Mouse (Mus musculus) liver, adult 2 months (tissue): ENCODE measurements at regions not wholly inside any gene's neighbourhood (a gene's known extent, or its start where the extent isn't known, plus 50 kb on each side); places are given as distances from the start of the nearest gene placed in this dataset.

ENCODE experiments used
- DNase-seq: peaks from one replicate; pipeline ENCODE4 v3.0.0-alpha.2; 2011; ENCODE audit warnings: low read depth, low spot score; ENCODE audit errors: extremely low read depth
- H3K27ac ChIP-seq: fragments of 200-500 bp; replicated peaks from 2 replicates; pipeline ENCODE4 v1.5.1; 2012; ENCODE audit warnings: low read depth, mild to moderate bottlenecking, control low read depth, inconsistent platforms, low read length; ENCODE audit not compliant: insufficient read depth
- H3K27me3 ChIP-seq: fragments of 200-500 bp; 2 replicates; pipeline ENCODE4 v1.6.1; 2012; ENCODE audit warnings: mild to moderate bottlenecking, moderate library complexity, low read length, inconsistent platforms; ENCODE audit not compliant: control insufficient read depth, insufficient read depth
- H3K36me3 ChIP-seq: fragments of 200-500 bp; 2 replicates; pipeline ENCODE4 v1.6.1; 2012; ENCODE audit warnings: low read length, inconsistent platforms; ENCODE audit not compliant: control insufficient read depth, insufficient read depth
- H3K4me1 ChIP-seq: fragments of 200-500 bp; 2 replicates; pipeline ENCODE4 v1.6.1; 2011; ENCODE audit warnings: low read length; ENCODE audit not compliant: control insufficient read depth, insufficient read depth
- H3K4me3 ChIP-seq: fragments of 200-500 bp; 2 replicates; pipeline ENCODE4 v1.5.1; 2011; ENCODE audit warnings: low read depth, mild to moderate bottlenecking, control low read depth, low read length, moderate library complexity; ENCODE audit not compliant: insufficient read depth
- H3K79me2 ChIP-seq: fragments of 200-500 bp; 2 replicates; pipeline ENCODE4 v1.6.1; 2012; ENCODE audit warnings: inconsistent platforms, mild to moderate bottlenecking, low read length, moderate library complexity; ENCODE audit not compliant: control insufficient read depth, insufficient read depth
- H3K9ac ChIP-seq: fragments of 200-500 bp; 2 replicates; pipeline ENCODE4 v1.6.1; 2012; ENCODE audit warnings: low read depth, mild to moderate bottlenecking, control low read depth, inconsistent platforms, low read length
- CTCF ChIP-seq: fragments of 200-500 bp; IDR thresholded peaks from 2 replicates; pipeline ENCODE4 v1.5.1; 2011; ENCODE audit warnings: low read depth, low read length, control low read depth
- POLR2A ChIP-seq: fragments of 200-500 bp; IDR thresholded peaks from 2 replicates; pipeline ENCODE4 v1.6.1; 2011; ENCODE audit warnings: low read length, control low read depth; ENCODE audit not compliant: insufficient read depth; ENCODE audit errors: extremely low read depth
- whole genome bisulfite sequencing: fragments of 180-500 bp; shearing (Covaris S2); methylation state at CpG from one replicate; pipeline ENCODE4 v1.1.7; 2018; 5-methylcytosine and 5-hydroxymethylcytosine counted together

DNA sequence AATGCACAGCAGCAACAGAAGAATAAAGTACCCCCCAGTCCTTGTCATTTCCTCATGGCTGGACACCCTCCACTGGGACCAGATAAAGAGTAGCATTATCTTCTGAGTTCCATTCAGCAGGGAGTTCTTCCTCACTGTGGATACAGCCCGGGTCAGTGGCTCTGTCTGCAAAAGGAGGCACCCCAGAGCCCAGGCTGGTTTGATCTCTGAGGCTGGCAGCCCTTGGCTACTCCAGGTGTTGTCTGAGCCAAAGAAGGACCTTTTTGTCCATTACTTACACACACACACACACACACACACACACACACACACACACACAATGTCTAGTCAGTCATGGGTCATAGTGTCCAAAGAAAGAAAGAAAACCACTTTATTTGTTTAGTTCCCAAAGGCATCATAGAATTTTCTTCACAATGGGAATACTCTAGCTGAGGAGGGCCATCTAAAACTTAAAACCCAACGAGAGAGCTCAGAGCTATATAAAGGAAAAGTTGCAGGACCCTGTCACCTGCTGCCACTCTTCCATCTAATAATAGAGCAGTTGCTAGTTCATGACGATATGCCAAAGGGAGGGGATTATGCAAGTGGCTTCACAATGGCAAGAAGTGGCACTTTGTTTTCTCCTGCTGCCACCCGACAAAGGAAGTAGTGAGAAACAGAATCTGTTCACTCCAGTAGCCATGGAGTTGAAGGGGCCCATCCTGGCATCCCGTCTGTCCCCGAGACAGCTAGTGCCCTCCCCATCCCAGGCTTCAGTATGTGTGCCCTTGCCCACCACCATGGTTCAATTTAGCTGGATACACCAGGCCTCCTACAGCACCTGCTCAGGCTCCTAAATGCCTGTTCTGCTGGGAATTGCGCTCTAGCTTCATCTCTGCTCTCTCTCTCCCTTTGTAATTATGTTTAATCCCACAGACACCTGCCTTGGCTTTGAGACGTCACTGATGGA is 480.4 kb upstream of the Nrsn1 start:
- WGBS: 65% methylated on average over 8 of the region's 8 CpGs

GRCm38 (mm10) chr13:25738601-25739000 is 468.3 kb upstream of the Nrsn1 start:
- Histone ChIP-seq H3K36me3 (no peaks in the 10 kb centered on the region), H3K27me3 (no peaks in the 10 kb centered on the region), H3K79me2 (no peaks in the 10 kb centered on the region), H3K4me1 (no peaks in the 10 kb centered on the region), H3K4me3 (no peak overlapping the region), H3K27ac (no peak overlapping the region), H3K9ac (no peak overlapping the region)
- WGBS: 64% methylated on average over 2 of the region's 2 CpGs
- no peak for DNase-seq
- TF ChIP-seq CTCF: no peak
- TF ChIP-seq POLR2A: no peak

More for the DNA sequence above, 480.4 kb upstream of the Nrsn1 start:
- no peaks in the 10 kb centered on the region; the same call in 1 of the 2 replicates for H3K27me3 ChIP-seq
- H3K27ac ChIP-seq: no peak overlapping the region
- H3K79me2 ChIP-seq: no peaks in the 10 kb centered on the region
- H3K4me3 ChIP-seq: no peak overlapping the region
- no peak for DNase-seq
- no peak for TF ChIP-seq CTCF
- no peak for TF ChIP-seq POLR2A
- H3K9ac ChIP-seq: no peak overlapping the region
- no peaks in the 10 kb centered on the region; the same call in 1 of the 2 replicates for H3K4me1 ChIP-seq
- H3K36me3 ChIP-seq: no peaks in the 10 kb centered on the region

- Histone ChIP-seq H3K27me3 (no peaks in the 10 kb centered on the region), H3K36me3 (no peaks in the 10 kb centered on the region), H3K4me3 (no peak overlapping the region), H3K4me1 (no peaks in the 10 kb centered on the region), H3K79me2 (no peaks in the 10 kb centered on the region), H3K27ac (no peak overlapping the region), H3K9ac (no peak overlapping the region)
- no peak for DNase-seq
- TF ChIP-seq POLR2A (no peak), CTCF (no peak)
- 67% methylated on average over 3 of the region's 3 CpGs for WGBS
Observed at GRCm38 (mm10) chr13:25729327-25729892, 459.1 kb upstream of the Nrsn1 start.

DNA sequence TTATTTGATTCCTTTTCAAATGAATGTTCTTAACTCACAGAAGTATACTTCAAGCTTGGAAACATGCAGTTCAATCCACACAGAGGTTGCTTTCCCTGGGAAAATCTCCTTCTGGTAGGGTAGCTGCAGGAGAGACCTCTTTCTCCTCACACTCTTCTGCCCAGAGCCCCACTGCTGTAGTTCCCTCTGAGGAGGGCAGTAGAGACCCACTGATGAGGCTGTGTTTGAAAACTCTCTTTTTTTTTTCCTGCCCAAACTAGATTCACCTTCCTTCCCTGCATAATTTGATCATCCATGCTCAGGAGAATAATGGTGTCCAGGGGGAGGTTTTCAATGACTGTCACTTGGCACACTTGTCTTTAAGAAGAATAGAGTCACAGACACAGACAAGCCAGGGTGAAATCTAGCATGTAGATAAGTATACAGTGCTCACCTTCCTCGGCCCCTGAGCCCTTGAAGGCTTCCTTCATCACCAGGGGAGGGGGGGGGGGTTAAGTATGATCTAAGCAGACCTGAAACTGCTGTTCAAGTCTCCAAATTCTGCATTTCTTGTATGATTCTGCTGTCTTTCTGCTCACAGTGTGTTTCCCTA is 457.3 kb upstream of the Nrsn1 start:
- Histone ChIP-seq H3K4me1 (no peaks in the 10 kb centered on the region), H3K36me3 (no peaks in the 10 kb centered on the region), H3K4me3 (no peak overlapping the region), H3K79me2 (no peaks in the 10 kb centered on the region), H3K27me3 (no peaks in the 10 kb centered on the region), H3K27ac (no peak overlapping the region), H3K9ac (no peak overlapping the region)
- no peak for DNase-seq
- 44% methylated on average over 1 of the region's 1 CpGs for whole genome bisulfite sequencing
- TF ChIP-seq CTCF (no peak), POLR2A (no peak)

GRCm38 (mm10) chr13:25722595-25723525 is 452.6 kb upstream of the Nrsn1 start:
- H3K27ac ChIP-seq: no peak overlapping the region
- H3K27me3 ChIP-seq: no peaks in the 10 kb centered on the region
- no peak overlapping the region for H3K9ac ChIP-seq
- TF ChIP-seq POLR2A (no peak), CTCF (no peak)
- no peak overlapping the region for H3K4me3 ChIP-seq
- DNase-seq: no peak
- no peaks in the 10 kb centered on the region for H3K4me1 ChIP-seq
- 76% methylated on average over 4 of the region's 4 CpGs for WGBS
- no peaks in the 10 kb centered on the region for H3K79me2 ChIP-seq
- no peaks in the 10 kb centered on the region for H3K36me3 ChIP-seq
